Mouse (Mus musculus) ES-Bruce4 (cell line): Measurements from ENCODE around the gene Sh3tc1.

Experiments
- EP300 ChIP-seq: IDR thresholded peaks from 2 replicates; pipeline ENCODE4 v1.6.1; 2011; ENCODE audit warnings: low read depth, low read length; ENCODE audit not compliant: insufficient read depth
- POLR2A ChIP-seq: IDR thresholded peaks from one replicate; pipeline ENCODE4 v1.8.1; 2011; ENCODE audit warnings: low read length; ENCODE audit not compliant: insufficient read depth

GRCm38 (mm10) chr5:35652319-35652718 lies 87.5 kb downstream of the Sh3tc1 start:
- TF ChIP-seq POLR2A (no peak), EP300 (no peak)
